Mouse (Mus musculus): ENCODE data around the gene Zbp1.

Gene Zbp1

DNA sequence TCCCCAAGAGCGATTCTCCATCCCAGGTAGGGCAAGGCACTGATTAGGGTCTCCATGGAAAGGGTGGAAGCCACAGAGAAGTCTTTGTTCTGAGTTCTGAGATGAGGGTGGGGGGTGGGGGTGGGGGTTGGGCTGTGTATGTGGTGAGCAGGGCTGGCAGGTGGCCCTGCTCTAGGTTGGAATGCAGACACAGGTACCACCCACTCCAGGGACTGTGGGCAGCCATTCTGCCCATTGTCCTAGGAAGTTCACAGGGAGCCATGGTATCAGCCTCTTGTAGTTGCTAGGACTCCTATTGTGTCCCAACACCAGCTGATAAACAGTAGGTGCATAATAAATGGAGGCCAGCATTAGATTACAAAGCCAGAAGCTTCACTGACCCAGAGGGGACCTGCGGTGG lies 28.5 kb upstream of the Zbp1 start:
- no peak for DNase-seq (ENCODE audit: low read depth, low spot score)

DNA sequence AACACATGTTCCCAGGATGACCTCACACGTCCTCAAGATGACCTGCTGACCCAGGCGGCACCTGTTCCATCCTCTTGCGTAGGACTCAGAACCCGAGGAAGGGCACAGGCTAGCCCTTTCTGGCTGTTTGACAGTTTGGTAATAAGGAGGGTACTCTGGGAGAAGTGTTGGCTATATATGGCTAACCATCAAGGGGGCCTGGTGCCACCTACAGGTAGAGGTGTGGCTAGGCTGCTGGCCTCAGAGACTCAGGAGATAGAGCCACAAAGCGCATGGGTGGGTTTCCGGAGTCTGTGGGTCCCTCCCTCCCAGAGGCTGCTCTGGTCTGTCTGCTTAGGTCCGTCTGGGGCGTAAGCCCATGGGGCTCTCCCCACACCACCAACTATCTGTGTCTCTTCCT lies 28.0 kb upstream of the Zbp1 start:
- no peak for DNase-seq (ENCODE audit: low read depth, low spot score)

DNA sequence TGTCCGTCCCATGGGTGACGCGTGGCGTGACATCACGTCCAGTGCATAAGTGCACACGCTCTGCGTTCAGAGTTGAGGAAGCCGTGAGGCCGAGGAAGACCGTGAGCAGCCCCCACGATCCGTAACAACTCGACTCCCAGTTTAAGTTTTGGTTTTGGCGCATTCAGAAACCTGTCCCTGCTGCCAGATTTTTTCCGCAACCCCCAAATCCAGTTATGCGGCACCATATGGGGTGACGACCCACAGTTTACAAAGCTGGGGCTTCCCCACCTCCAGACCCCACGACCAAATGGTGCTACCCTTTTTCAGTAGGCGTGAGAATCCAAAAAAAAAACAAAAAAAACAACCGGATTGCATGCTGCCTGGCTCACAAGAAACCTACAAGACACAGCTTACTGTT lies 26.5 kb upstream of the Zbp1 start:
- DNase-seq (ENCODE audit: low read depth, low spot score): no peak

DNA sequence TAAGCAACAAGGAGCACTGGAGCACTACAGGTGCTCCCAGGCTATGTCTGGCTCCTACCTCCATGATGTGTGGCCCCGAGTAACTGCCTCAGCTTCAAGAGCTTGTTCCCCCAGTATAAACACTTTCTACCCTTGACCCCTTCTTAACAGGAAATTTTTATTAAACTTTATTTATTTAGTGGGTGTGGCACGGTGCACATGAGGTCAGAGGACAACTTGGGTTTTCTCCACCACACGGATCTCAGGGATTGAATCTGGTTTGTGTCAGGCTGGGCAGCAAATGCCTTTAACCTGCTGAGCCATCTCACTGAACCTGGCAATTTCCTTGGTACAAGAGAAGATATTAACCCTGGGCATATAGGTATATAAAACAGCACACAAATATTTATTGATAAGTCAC lies 25.4 kb upstream of the Zbp1 start:
- no peak for DNase-seq (ENCODE audit: low read depth, low spot score)

DNA sequence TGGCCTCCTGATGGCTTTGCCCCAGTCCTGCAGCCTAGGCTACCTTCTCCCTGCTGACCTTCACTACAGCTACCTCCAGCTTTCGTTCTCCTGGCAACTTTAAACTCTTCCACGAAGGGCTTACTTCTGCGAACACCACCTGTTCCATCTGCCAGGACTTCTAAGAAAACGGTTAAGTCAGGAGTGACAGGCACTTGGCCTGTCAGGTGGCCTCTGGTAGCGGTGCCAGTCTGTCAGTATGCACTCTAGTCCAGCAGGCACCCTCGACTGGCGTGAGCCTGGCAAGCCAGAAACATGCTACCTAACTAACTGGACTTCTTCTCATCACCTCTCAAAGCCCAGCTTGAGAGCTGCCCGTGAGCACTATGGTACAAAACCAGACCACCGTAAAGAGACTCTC lies 24.9 kb upstream of the Zbp1 start:
- DNase-seq (ENCODE audit: low read depth, low spot score): no peak

DNA sequence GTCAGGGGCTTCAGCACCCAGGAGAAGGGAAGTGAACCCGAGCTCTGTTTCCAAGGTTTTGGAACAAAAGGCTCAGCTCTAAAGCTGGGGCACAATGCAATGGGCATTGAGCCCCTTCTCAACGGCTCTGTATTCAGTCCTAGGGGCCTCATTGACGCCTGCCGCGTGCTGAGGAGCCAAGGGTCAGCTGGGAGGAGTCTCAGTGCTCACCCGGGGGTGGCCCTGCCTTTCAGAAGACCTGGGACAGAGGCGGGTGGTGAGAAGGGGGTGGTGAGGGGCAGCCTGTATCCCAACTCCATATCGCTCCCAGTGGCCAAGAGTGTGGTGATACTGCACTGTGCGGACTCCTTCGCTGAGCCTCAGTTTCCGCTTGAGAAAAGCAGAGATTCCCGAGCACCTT lies 24.2 kb upstream of the Zbp1 start:
- no peak for DNase-seq (ENCODE audit: low read depth, low spot score)

DNA sequence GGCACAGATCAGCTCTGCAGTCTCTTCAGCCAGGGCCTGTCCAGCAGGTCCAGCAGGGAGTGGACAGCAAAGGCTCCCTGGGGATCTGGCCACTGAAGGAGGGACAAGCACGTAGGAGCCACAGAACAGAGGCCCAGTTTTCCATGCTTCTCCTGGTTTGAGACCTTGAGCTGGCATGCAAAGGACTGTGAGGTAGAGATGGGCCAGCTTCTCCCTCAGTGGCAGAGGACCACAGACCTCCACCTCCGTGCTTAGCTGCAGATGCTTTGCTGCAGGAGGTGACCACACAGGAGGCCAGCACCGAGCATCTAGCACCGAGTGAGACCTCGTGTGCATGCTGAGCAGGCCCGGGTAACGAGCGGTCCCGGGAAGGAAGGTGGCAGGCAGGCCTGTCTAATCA lies 22.0 kb upstream of the Zbp1 start:
- no peak for DNase-seq (ENCODE audit: low read depth, low spot score)

DNA sequence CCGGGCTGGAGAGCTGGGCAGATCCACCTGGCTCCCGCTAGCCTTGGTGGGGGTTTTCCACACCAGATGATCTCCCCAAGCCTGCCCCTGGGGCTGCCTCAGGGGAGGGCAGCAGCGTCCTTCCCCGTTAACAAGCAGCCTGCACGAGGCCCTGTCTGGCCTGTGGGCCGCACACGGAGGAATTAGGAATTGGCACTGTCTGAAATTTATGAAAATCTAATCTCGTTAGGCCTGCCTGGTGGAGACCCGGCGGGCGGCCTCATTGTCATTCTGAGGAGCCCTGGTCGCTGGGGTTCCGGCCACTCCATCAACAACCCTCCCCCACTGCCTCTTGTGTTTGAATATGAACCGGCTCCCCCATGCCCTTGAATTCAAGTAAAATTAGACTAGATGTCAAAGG lies 19.8 kb upstream of the Zbp1 start:
- DNase-seq (ENCODE audit: low read depth, low spot score): no peak

DNA sequence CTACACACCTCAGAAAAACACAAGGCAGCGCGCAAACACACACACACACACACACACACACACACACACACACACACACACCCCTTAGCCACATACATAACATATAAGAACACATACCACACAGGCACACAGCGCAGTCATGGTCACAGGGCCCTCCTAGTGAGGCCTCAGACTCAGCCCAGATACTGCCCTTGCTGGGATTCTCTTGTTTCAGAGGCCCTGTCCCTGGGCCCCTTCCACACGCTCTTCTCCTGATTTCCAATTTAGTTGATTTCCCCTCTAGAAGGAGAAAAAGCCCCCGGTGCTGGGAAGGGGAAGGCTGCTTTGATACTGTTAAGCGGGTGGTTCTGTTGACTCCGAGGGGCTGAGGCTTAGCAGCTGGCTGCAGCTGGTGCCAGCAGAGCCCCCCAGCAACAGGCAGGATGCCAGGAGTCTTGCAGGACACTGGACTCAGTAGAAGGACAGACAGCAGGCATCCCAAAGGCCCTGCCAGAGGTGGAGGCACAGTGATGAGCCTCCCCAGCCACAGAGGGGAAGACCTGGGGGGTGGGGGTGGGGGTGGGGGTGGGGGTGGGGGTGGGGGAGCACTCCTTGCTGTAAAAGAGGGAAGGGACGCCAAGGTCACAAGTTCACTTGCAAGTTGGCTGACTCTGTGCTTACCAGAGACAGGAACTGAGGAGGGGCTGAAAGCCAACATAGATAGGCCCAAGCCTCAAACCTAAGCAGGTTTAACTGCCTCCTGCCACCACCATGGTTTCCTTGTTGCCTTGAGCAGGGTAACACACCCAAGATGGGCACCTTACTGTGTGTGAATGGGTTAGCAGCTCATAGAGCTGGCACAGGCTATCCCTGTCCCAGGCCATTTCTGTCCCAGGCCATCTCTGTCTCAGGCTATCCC lies 17.0 kb upstream of the Zbp1 start:
- no peak for DNase-seq (ENCODE audit: low read depth, low spot score)

DNA sequence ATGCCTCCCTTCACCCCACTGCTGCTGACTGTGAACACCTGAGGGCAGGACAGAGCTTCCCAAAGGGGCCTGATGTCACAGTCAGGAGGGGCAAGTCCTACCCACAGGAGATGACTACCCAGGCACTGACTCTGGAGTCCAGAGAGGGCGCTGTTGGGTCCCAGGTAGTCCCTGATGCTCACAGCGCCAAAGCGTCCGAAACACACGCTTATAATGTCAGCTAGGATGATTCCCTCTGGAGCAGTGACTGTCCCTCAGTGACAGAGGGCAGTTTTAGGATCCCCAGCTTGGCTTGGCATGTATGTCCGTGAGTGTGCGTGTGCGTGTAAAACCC lies 14.0 kb upstream of the Zbp1 start:
- DNase-seq (ENCODE audit: low read depth, low spot score): no peak

DNA sequence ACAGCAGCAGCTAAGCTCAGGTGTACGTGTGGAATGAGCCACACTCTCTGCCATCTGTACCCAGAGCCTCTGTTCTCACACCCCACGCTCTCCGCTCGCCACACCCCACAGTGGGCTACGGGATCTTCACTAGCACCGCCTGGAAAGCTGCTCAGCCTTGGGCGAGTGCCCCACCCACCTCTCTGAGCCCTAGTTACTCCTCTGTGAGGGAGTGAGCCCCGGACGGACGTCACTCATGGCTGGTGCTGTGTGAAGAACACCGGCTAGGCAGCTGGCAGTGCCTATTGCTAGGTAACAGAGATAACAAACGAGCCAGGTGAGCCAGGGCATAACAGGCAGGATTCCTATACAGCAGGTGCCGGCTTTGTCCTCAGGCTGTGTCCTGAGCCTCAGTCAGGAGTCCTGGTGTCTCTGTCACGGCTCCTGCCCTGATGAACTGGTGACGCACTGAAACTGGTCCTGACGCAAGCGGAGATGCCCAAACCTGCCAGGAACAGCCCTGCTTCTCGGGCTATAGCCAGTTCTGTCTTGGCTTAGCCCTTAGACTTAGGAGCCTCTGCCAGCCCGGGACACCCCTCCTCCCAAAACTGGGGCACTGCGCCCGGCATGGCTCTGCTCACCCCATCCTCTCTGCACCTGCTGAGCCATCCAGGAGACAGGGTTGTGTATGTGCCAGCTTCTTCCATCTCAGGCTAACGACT lies 13.5 kb upstream of the Zbp1 start:
- no peak for DNase-seq (ENCODE audit: low read depth, low spot score)

DNA sequence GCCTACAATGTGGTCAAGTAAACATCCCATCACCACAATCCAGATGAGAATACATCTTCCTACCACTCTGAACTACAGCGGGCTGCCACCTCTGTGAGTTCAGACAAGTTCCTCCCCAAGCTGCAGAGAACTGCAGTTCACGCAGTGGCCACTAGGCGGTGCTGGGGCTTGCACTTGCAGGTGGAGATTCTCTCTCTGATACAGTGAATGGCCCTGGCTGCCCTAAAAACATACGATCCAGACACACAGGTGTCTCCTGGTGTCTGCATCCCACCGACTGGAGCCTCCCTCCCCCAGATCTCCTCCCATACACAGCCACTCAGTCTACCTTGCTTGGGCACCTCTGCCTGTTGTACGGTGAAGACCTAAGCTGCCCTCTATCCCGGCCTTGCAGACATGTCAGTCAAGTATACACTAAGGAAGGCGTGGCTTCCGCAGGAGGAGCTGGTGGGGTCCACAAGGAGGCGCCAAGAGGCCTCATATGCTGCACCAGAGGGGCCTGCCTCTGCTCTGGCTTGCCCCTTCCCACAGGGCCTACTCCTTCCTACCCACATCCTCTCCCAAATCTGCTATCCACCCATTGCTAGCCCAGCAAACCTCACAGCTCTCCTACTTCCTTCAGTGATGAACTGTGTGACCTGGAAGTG lies 11.0 kb upstream of the Zbp1 start:
- peak; percentile 60 for DNase-seq (ENCODE audit: low read depth, low spot score)

DNA sequence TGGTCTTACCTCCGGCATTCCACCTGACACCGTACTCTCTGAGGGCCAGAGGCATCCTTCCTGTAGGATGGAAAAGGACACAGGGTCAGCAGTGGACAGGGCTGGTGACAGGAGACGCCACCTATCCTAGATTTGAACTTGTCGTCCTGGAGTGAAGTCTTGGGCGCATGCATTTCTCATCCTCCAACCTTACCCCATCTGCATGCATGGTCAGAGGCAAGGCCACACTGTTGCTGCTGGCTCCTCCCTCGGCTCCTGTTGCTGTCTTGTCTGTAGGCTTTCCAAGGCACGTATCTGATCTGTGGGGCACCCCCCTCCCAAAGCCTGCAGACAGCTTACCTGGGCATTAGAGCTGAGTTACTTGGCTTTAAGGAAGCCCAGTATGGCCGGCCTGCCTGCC lies 9.8 kb upstream of the Zbp1 start:
- no peak for DNase-seq (ENCODE audit: low read depth, low spot score)

DNA sequence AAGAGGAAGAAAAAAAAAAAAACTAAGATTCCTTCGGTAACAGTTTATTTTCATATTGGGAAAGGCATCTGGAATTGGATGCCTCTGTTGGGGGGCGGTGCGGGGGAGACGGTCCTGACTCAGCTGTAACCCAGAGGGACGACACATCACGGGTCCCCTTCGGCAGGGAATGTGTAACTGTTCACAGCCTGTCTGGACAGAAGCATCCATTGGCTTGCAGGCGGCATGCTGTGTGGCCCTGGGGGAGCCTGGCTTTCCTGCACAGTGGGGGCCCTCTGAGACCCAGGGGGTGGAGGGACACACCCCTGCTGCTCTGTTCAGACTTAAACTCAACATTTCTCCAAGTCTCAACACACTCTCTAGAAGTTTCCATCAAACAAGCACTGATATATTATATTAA lies 8.1 kb upstream of the Zbp1 start:
- no peak for DNase-seq (ENCODE audit: low read depth, low spot score)

DNA sequence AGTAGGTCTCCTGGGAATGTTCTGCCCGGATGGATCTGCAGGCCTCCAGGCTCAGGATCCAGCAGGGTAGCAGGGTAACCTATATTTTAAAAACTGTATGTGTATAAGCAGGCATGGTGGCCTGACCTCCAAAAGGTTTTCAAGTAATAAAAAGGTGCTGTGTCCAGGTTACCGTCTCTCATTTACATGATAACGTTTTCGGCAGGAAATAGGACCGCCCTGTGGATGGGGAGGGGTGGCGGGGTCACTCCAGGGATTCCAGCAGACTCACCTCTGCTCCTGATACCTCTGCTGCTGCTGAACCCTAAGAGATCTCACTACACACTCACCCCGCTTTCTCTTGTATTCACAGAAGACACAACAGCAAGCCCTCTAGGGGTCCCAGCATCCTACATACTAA lies 7.2 kb upstream of the Zbp1 start:
- no peak for DNase-seq (ENCODE audit: low read depth, low spot score)

DNA sequence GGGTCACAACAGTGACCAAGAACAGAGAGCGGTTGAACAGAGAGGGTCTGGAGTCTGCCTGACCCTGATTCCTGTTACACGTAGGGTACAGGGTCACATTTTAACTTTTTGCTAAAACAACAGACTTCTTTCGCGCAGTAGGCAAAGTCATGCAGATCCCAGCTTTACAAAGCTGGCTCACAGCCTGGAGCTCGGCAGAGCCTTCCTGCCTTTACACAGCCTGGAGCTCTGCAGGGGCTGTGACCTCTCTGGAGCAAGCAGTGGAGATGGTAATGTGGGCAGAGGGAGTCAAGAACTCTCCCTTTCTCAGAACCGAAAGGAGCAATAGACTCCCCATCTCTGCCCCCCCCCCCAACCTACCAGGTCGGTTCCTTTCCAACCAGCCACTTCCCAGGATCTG lies 6.1 kb upstream of the Zbp1 start:
- DNase-seq (ENCODE audit: low read depth, low spot score): no peak

DNA sequence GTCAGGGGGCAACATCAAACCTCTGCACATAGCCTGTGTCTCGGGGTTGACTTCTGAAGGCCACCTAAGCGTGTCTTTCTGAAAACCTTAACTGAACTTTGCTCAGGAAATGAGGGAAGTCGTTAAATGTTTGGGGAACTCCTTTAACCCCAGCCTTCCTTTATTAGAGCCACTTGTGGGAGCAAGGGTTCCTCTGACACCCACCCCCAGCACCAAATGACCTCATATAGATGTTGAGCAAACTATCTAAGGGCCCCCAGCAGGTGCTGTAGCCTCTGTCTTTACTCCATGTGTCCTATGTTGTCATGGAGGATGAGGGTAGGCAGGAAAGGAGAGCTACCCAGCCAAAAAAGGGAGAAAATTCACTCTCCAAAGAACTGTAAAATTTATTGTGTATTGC lies 5.4 kb upstream of the Zbp1 start:
- DNase-seq (ENCODE audit: low read depth, low spot score): no peak

DNA sequence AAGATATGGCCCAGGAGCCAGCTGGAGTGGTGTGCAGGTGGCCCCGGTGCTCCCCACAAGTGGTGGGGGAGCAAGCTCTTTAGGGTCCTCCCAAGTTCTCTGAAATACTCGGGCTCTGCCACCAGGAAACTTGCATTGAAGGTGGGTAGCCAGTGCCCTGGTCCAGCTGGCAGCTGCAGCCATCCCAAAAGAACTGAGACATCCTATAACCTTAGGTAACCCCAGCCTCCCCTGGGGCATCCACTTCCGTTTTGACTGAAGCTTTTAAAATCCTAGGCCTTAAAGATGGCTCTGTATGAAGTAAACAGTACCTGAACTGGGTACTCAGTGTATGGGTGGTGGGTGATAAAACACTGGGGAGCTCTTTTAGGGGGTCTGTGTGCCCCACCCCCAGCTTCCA lies 4.8 kb upstream of the Zbp1 start:
- no peak for DNase-seq (ENCODE audit: low read depth, low spot score)

DNA sequence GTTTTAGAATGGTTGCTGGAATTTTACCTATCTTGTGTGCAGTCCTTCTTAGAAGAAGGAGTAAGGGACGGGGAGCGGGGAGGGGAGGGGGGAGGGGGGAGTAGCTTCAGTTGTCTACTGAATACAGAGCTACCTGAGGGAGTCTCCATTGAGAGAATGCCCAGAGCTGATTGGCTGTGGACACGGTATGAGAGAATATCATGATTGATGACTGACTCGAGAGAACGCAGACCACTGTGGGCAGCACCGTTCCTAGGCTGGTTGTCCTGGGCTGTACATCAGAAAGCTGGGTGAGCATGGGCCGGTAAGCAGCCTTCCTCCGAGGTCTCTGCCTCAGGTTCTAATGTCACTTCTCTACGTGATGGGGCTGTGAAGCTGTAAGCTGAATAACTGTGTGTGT lies 2.0 kb upstream of the Zbp1 start:
- no peak for DNase-seq (ENCODE audit: low read depth, low spot score)

DNA sequence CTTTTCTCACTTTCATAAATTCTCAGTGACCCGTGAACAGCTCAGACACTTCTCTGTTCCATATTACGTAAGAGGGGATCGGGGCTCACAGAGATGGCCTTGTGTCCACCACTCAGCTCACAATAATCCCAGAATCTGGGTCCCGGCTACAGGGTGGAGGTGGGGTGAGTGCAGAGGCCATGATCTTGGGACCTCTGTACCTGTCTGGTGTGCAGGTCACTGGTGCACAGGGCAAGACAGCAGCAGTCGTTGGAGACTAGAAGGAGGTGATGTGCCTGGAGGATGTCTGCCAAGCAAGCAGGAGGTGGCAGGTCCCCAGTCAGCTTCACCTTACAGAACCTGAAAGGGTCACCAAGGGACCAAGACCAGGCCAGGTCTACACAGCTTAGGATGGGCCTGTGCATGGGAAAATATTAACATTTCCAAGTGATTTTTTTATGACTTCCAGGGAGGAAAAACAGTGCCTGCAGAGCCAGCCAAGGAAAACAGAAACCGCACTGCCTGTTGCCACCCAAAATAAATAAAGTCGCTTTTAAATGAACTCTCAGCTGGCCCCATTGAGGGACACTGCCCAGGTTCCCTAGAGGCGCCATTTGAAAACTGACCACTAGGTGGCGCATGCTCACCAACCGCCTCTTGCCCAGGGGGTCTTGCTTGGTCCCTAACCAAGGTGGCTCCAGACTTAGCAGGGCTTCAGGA lies 682 bp upstream of the Zbp1 start:
- no peak for DNase-seq (ENCODE audit: low read depth, low spot score)

DNA sequence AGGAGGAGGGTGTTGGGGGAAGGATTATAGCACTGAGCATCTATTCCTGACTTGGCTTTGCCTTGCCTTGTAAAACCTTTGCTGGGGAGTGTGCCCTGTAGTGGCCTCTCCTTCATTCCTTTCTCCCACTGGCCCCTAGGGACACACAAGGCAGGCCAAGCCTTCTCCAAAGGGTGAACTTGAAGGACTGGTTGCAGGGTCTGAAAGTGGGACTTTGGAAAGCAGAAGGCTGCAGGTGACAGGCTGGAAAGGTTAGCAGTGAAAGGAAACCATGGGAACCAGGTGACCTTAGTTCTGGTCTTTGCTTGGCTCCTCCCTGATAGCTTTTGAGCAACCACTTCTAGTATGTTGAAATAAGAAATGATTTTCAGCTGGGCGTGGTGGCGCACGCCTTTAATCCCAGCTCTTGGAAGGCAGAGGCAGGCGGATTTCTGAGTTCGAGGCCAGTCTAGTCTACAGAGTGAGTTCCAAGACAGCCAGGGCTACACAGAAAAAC lies 912 bp downstream of the Zbp1 start:
- no peak for DNase-seq (ENCODE audit: low read depth, low spot score)

DNA sequence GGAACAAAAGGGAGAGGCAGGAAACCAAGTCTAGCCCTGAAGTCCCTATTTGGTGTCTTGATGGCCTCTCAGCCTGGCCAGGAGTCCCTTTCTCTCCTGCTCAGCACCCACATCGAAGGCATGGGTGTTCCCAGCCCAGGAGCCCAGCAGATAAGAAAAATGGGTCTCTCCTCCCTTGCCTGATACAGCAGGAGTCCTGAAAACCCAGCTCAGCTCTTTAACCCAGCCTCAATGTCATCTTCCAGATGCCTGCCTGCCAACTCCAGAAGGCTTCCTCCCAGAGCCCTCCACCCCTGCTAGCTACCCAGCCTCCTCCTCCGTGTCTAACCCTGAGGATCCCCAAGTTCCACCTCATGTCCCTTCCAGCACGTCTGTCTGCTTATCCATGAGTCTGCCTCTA lies 1.5 kb downstream of the Zbp1 start:
- no peak for DNase-seq (ENCODE audit: low read depth, low spot score)

Data from brain, embryonic 18.5 days (tissue).